Mouse (Mus musculus): ENCODE results near the gene Tifa. TPM values are rescaled to one million over a fixed set of nuclear protein-coding genes. Genes with fewer than 3 reads are reported as not detected.

Gene Tifa
- polyA plus RNA-seq, 1 experiment from 2014 or later, result 7.4 TPM

GRCm38 (mm10) chr3:127791595-127792561 lies 2.3 kb downstream of the Tifa start:
- H3K9ac ChIP-seq (ENCODE audit: low read length), result no peak overlapping the region; the same call in 1 of the 2 replicates
- H3K27ac ChIP-seq (ENCODE audit: low read length), result peak overlapping the region; percentile 40; the same call in 1 of the 2 replicates
- H3K4me3 ChIP-seq (replicated peaks; ENCODE audit: low read length), result peak overlapping the region; percentile 62; the same call in 1 of the 2 replicates
- H3K36me3 ChIP-seq (ENCODE audit: control insufficient read depth, insufficient read depth, low read length), result no peaks in the 10 kb centered on the region
- peak overlapping the region; percentile 100 for H3K4me2 ChIP-seq (ENCODE audit: low read depth, low read length)
- H3K9me3 ChIP-seq (replicated peaks; ENCODE audit: control insufficient read depth, low read length), result no peaks in the 10 kb centered on the region
- no peak for ATAC-seq (ENCODE audit: insufficient read depth, low FRiP score)
- peaks cover 5% of the 10 kb centered on the region; the same call in 1 of the 2 replicates for H3K27me3 ChIP-seq (ENCODE audit: control insufficient read depth, insufficient read depth, low read length)
- 51% methylated on average over 4 of the region's 4 CpGs for WGBS
- H3K4me1 ChIP-seq (ENCODE audit: control insufficient read depth, insufficient read depth, low read length), result peaks cover 9% of the 10 kb centered on the region

- no peak for ATAC-seq (ENCODE audit: insufficient read depth, low FRiP score)
- no peak overlapping the region for H3K27ac ChIP-seq (ENCODE audit: low read length)
- H3K9ac ChIP-seq (ENCODE audit: low read length), result no peak overlapping the region
- no peak overlapping the region for H3K4me3 ChIP-seq (replicated peaks; ENCODE audit: low read length)
- peaks cover 5% of the 10 kb centered on the region; the same call in 1 of the 2 replicates for H3K27me3 ChIP-seq (ENCODE audit: control insufficient read depth, insufficient read depth, low read length)
- H3K9me3 ChIP-seq (replicated peaks; ENCODE audit: control insufficient read depth, low read length), result no peaks in the 10 kb centered on the region
- peaks cover 9% of the 10 kb centered on the region for H3K4me1 ChIP-seq (ENCODE audit: control insufficient read depth, insufficient read depth, low read length)
- no peak overlapping the region for H3K4me2 ChIP-seq (ENCODE audit: low read depth, low read length)
- no peaks in the 10 kb centered on the region for H3K36me3 ChIP-seq (ENCODE audit: control insufficient read depth, insufficient read depth, low read length)
- WGBS, result 88% methylated on average over 7 of the region's 7 CpGs
These were observed 3.4 kb downstream of the Tifa start for GRCm38 (mm10) chr3:127793022-127793421.

GRCm38 (mm10) chr3:127795762-127796161 lies 6.2 kb downstream of the Tifa start:
- WGBS, result 90% methylated on average over 3 of the region's 3 CpGs
- Histone ChIP-seq H3K27ac (ENCODE audit: low read length) (no peak overlapping the region), H3K4me1 (ENCODE audit: control insufficient read depth, insufficient read depth, low read length) (peaks cover 5% of the 10 kb centered on the region), H3K36me3 (ENCODE audit: control insufficient read depth, insufficient read depth, low read length) (no peaks in the 10 kb centered on the region), H3K4me3 (replicated peaks; ENCODE audit: low read length) (no peak overlapping the region), H3K27me3 (ENCODE audit: control insufficient read depth, insufficient read depth, low read length) (no peaks in the 10 kb centered on the region), H3K9me3 (replicated peaks; ENCODE audit: control insufficient read depth, low read length) (no peaks in the 10 kb centered on the region), H3K9ac (ENCODE audit: low read length) (no peak overlapping the region), H3K4me2 (ENCODE audit: low read depth, low read length) (no peak overlapping the region)
- ATAC-seq (ENCODE audit: insufficient read depth, low FRiP score), result no peak

DNA sequence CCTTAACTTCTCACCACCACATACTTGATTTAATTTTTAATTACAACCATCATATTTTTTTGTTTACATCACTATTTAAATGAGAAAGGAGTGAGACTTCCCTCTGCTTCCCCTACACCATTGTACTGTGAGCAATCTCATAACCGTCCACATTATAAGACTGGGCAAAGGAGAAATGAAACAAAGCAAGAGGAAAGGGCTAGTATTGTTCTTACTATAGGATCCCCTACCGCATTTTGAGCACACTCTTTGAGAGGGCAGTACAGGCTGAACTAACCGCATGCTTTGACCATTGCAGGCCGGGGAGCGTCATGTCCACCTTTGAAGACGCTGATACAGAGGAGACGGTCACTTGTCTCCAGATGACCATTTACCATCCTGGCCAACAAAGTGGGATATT lies 6.7 kb downstream of the Tifa start:
- Histone ChIP-seq H3K9me3 (replicated peaks; ENCODE audit: control insufficient read depth, low read length) (no peaks in the 10 kb centered on the region), H3K27me3 (ENCODE audit: control insufficient read depth, insufficient read depth, low read length) (no peaks in the 10 kb centered on the region), H3K4me2 (ENCODE audit: low read depth, low read length) (no peak overlapping the region), H3K27ac (ENCODE audit: low read length) (no peak overlapping the region), H3K36me3 (ENCODE audit: control insufficient read depth, insufficient read depth, low read length) (no peaks in the 10 kb centered on the region), H3K9ac (ENCODE audit: low read length) (no peak overlapping the region), H3K4me3 (replicated peaks; ENCODE audit: low read length) (no peak overlapping the region), H3K4me1 (ENCODE audit: control insufficient read depth, insufficient read depth, low read length) (peaks cover 2% of the 10 kb centered on the region)
- WGBS, result 96% methylated on average over 7 of the region's 7 CpGs
- ATAC-seq (ENCODE audit: insufficient read depth, low FRiP score), result no peak

DNA sequence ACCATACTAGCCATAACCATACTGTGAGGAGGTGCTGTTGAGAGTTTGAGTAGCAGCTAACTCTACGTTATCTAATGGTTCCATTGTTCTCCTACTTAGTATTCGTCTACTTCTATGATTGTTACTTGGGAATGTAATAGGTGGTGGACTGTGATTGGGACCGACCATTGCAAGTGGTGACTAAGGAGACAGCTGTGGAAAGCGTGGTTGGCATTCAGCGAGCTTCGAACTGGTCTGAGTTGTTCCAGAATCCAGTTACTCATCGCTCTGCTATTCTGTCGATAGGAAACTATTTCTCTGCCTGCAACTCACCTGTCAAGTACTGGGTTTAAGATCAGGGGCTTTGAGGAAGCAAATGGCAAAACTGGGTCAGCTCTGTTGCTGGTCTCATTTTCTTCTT lies 11.6 kb downstream of the Tifa start:
- no peaks in the 10 kb centered on the region for H3K4me1 ChIP-seq (ENCODE audit: control insufficient read depth, insufficient read depth, low read length)
- no peaks in the 10 kb centered on the region for H3K36me3 ChIP-seq (ENCODE audit: control insufficient read depth, insufficient read depth, low read length)
- no peak overlapping the region for H3K27ac ChIP-seq (ENCODE audit: low read length)
- no peak overlapping the region for H3K4me2 ChIP-seq (ENCODE audit: low read depth, low read length)
- H3K9me3 ChIP-seq (replicated peaks; ENCODE audit: control insufficient read depth, low read length), result no peaks in the 10 kb centered on the region
- H3K9ac ChIP-seq (ENCODE audit: low read length), result no peak overlapping the region
- no peak overlapping the region for H3K4me3 ChIP-seq (replicated peaks; ENCODE audit: low read length)
- H3K27me3 ChIP-seq (ENCODE audit: control insufficient read depth, insufficient read depth, low read length), result no peaks in the 10 kb centered on the region
- no peak for ATAC-seq (ENCODE audit: insufficient read depth, low FRiP score)
- 90% methylated on average over 8 of the region's 8 CpGs for WGBS

DNA sequence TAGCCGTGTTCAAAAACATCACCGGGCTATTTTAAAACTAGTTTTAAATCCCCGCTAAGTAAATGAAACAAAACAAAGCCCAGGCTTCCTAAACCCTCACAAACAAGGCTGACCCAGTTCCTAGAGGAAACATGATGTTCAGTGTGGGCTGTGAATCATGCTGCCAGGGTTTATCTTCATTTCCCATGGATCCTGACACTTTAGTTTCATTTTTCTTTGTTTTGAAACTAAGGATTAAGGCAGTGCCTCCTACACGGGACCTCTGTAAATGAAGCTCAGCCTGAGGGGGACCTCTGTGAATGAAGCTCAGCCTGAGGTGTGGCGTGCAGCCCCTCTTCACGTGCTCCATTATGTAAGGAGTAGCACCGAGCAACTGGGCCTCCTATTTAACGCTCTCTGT lies 13.2 kb downstream of the Tifa start:
- Histone ChIP-seq H3K4me3 (replicated peaks; ENCODE audit: low read length) (no peak overlapping the region), H3K27me3 (ENCODE audit: control insufficient read depth, insufficient read depth, low read length) (no peaks in the 10 kb centered on the region), H3K36me3 (ENCODE audit: control insufficient read depth, insufficient read depth, low read length) (peaks cover 2% of the 10 kb centered on the region; the same call in 1 of the 2 replicates), H3K27ac (ENCODE audit: low read length) (no peak overlapping the region), H3K9ac (ENCODE audit: low read length) (no peak overlapping the region), H3K9me3 (replicated peaks; ENCODE audit: control insufficient read depth, low read length) (no peaks in the 10 kb centered on the region), H3K4me1 (ENCODE audit: control insufficient read depth, insufficient read depth, low read length) (no peaks in the 10 kb centered on the region), H3K4me2 (ENCODE audit: low read depth, low read length) (no peak overlapping the region)
- 36% methylated on average over 8 of the region's 8 CpGs for whole genome bisulfite sequencing
- ATAC-seq (ENCODE audit: insufficient read depth, low FRiP score), result no peak

- Histone ChIP-seq H3K9ac (ENCODE audit: low read length) (no peak overlapping the region), H3K4me3 (replicated peaks; ENCODE audit: low read length) (no peak overlapping the region), H3K9me3 (replicated peaks; ENCODE audit: control insufficient read depth, low read length) (no peaks in the 10 kb centered on the region), H3K27me3 (ENCODE audit: control insufficient read depth, insufficient read depth, low read length) (no peaks in the 10 kb centered on the region), H3K36me3 (ENCODE audit: control insufficient read depth, insufficient read depth, low read length) (peaks cover 9% of the 10 kb centered on the region), H3K27ac (ENCODE audit: low read length) (no peak overlapping the region), H3K4me1 (ENCODE audit: control insufficient read depth, insufficient read depth, low read length) (no peaks in the 10 kb centered on the region), H3K4me2 (ENCODE audit: low read depth, low read length) (no peak overlapping the region)
- WGBS, result 87% methylated on average over 4 of the region's 4 CpGs
- no peak for ATAC-seq (ENCODE audit: insufficient read depth, low FRiP score)
These were observed 14.8 kb downstream of the Tifa start for GRCm38 (mm10) chr3:127804439-127804838.

DNA sequence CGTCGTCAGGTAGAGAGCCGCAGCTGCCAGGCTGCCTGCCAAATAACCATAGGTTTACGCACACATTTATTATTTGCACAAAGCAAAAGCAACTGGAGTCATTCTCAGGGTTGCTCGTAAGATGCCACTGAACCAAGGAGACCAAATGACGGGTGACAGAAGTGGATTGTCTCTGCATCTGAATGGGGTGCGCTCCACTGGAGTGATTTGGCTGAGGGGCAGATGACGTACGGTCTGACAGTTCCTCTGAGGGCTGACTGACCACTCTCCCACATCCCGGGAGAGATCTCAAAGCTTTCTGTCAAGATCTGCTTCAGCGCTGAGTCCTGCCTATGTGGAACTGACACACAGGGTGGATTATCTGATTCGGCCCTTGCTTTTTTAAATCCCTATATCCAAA lies 15.5 kb downstream of the Tifa start:
- ATAC-seq (ENCODE audit: insufficient read depth, low FRiP score), result no peak
- WGBS, result 80% methylated on average over 12 of the region's 12 CpGs
- H3K4me3 ChIP-seq (replicated peaks; ENCODE audit: low read length), result no peak overlapping the region

GRCm38 (mm10) chr3:127805991-127806390 lies 16.4 kb downstream of the Tifa start:
- Histone ChIP-seq H3K4me3 (replicated peaks; ENCODE audit: low read length) (no peak overlapping the region), H3K4me1 (ENCODE audit: control insufficient read depth, insufficient read depth, low read length) (no peaks in the 10 kb centered on the region), H3K9ac (ENCODE audit: low read length) (no peak overlapping the region), H3K27me3 (ENCODE audit: control insufficient read depth, insufficient read depth, low read length) (no peaks in the 10 kb centered on the region), H3K9me3 (replicated peaks; ENCODE audit: control insufficient read depth, low read length) (no peaks in the 10 kb centered on the region), H3K4me2 (ENCODE audit: low read depth, low read length) (no peak overlapping the region), H3K36me3 (ENCODE audit: control insufficient read depth, insufficient read depth, low read length) (peaks cover 9% of the 10 kb centered on the region), H3K27ac (ENCODE audit: low read length) (no peak overlapping the region)
- ATAC-seq (ENCODE audit: insufficient read depth, low FRiP score), result no peak
- WGBS, result 85% methylated on average over 6 of the region's 6 CpGs

More for the DNA sequence above, 15.5 kb downstream of the Tifa start:
- no peak overlapping the region for H3K27ac ChIP-seq (ENCODE audit: low read length)
- H3K4me2 ChIP-seq (ENCODE audit: low read depth, low read length), result no peak overlapping the region
- H3K4me1 ChIP-seq (ENCODE audit: control insufficient read depth, insufficient read depth, low read length), result no peaks in the 10 kb centered on the region
- peaks cover 9% of the 10 kb centered on the region for H3K36me3 ChIP-seq (ENCODE audit: control insufficient read depth, insufficient read depth, low read length)
- no peak overlapping the region for H3K9ac ChIP-seq (ENCODE audit: low read length)
- no peaks in the 10 kb centered on the region for H3K9me3 ChIP-seq (replicated peaks; ENCODE audit: control insufficient read depth, low read length)
- no peaks in the 10 kb centered on the region for H3K27me3 ChIP-seq (ENCODE audit: control insufficient read depth, insufficient read depth, low read length)

Measured in stomach, embryonic 16.5 days (tissue).